Mouse (Mus musculus) hindbrain, embryonic 13.5 days (tissue): ENCODE measurements around the gene Kdm6b. TPM values are rescaled to one million over a fixed set of nuclear protein-coding genes. Genes with fewer than 3 reads are reported as not detected.

Source experiments
- ATAC-seq: fragments of 200-750 bp; cut with Nextera tagmentation; 2 replicates; pipeline ENCODE4 v1.8.0; 2017; ENCODE audit warnings: moderate TSS enrichment; ENCODE audit not compliant: low FRiP score
- H3K27ac ChIP-seq: fragments of 300-500 bp; sonication (generic); 2 replicates; pipeline ENCODE4 v1.5.1; 2015; ENCODE audit warnings: inconsistent platforms, mild to moderate bottlenecking, moderate library complexity
- H3K27me3 ChIP-seq: fragments of 300-500 bp; sonication (generic); 2 replicates; pipeline ENCODE4 v1.6.1; 2015; ENCODE audit warnings: mild to moderate bottlenecking, inconsistent platforms
- H3K36me3 ChIP-seq: fragments of 300-500 bp; sonication (generic); 2 replicates; pipeline ENCODE4 v1.6.1; 2015; ENCODE audit warnings: mild to moderate bottlenecking, inconsistent platforms
- H3K4me1 ChIP-seq: fragments of 300-500 bp; sonication (generic); replicated peaks from 2 replicates; pipeline ENCODE4 v1.6.1; 2015; ENCODE audit warnings: inconsistent platforms
- H3K4me2 ChIP-seq: fragments of 300-500 bp; sonication (generic); 2 replicates; pipeline ENCODE4 v1.6.1; 2015; ENCODE audit warnings: inconsistent platforms, mild to moderate bottlenecking, moderate library complexity
- H3K4me3 ChIP-seq: fragments of 300-500 bp; sonication (generic); 2 replicates; pipeline ENCODE4 v1.5.1; 2015; ENCODE audit warnings: mild to moderate bottlenecking, inconsistent platforms
- H3K9ac ChIP-seq: fragments of 300-500 bp; sonication (generic); 2 replicates; pipeline ENCODE4 v1.6.1; 2015; ENCODE audit warnings: mild to moderate bottlenecking, inconsistent platforms
- H3K9me3 ChIP-seq: fragments of 300-500 bp; sonication (generic); 2 replicates; pipeline ENCODE4 v1.6.1; 2016; ENCODE audit warnings: inconsistent platforms
- WGBS: fragments of 180-500 bp; shearing (Covaris S2); methylation state at CpG from one replicate; pipeline ENCODE4 v1.1.7; 2015; 5-methylcytosine and 5-hydroxymethylcytosine counted together
- polyA plus RNA-seq: library from polyadenylated mRNA; unstranded; fragments of >200 nt; fragmentation: Nextera tagmentation; extraction: Ambion mirVana; gene quantifications from 2 replicates; pipeline ENCODE4 v1.2.1, GENCODE M21; 2015

The Kdm6b gene
- 50.6 and 51.3 TPM in 2 replicates for polyA plus RNA-seq

DNA sequence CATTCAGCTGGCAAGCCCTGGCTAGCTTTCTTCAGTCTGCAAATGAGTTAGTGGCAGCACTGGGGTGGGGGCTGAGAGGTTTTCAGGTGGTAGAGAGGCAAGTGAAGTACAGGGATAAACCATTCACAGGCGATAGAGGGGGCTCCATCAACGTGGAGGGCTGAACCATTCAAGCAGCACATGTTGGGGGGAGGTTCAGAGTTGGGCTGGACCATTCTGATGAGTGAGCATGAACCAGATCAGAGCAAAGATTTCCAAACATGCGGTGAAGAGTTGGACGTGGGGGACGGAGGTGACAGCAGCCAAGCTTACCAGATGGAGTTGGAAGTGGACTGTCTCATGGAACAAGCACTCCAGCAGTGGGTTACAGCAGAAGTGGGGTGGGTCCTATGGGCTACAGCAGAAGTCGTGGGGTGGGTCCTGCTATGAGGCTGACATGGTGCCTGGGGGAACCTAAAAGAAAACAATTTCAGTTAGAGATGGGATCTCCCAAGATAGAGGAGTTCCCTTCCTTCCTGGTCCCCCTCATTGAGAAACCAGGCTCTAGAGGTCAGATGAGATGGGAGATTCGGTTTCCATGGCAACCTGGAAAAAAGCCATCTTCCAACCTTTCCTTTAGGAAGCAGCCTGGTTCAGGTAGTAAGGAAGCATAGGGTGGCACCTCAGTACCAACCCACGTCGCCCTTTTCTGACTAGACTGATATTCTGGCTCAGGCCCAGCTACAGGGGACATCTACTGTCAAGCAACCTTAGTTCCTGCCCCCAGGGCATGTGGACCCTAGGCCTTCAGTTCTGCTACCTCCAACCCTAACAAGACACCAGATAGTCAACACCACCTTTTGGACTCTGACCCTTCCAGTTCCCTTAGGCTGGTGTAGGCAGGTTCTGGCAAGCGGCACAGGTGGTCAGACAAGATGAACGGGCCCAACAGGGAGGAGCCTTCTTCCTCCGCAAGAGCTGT is at the start of gene Kdm6b:
Gene Kdm6b, minus strand, starts transcription at position 455 of the 961 bp plus-strand sequence.
- H3K4me2 ChIP-seq, result peak within 1 kb of the TSS; percentile 99
- H3K27ac ChIP-seq, result peak within 1 kb of the TSS; percentile 100
- H3K27me3 ChIP-seq, result no peaks in the 10 kb centered on the region
- peaks cover 74% of the 10 kb centered on the region for H3K4me1 ChIP-seq
- H3K4me3 ChIP-seq, result peak within 1 kb of the TSS; percentile 83
- peak within 1 kb of the TSS; percentile 99 for H3K9ac ChIP-seq
- no peak for ATAC-seq
- H3K9me3 ChIP-seq, result no peaks in the 10 kb centered on the region
- 36% methylated on average over 12 of the region's 12 CpGs for WGBS
- H3K36me3 ChIP-seq, result peaks cover 13% of the 10 kb centered on the region

DNA sequence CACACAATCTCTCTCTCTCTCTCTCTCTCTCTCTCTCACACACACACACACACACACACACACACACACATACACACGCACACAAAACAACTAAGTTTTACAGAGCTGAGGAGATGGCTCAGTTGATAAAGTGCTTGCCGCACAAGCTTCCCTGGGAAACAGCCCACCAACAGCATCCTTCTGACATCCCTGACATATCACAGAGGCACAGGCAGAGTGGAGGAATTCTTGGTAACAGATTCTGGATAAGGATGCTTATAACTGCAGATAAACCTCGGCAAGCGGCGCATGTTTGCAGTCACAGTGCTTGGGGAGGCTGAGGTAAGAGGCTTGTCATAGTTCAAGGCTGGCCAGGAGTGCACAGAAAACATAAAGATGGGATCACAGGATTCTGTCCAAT is 48.1 kb upstream of the Kdm6b start:
- Histone ChIP-seq H3K9ac (no peak overlapping the region), H3K4me1 (peaks cover 11% of the 10 kb centered on the region), H3K4me2 (no peak overlapping the region), H3K36me3 (no peaks in the 10 kb centered on the region), H3K27me3 (no peaks in the 10 kb centered on the region), H3K4me3 (no peak overlapping the region), H3K27ac (no peak overlapping the region), H3K9me3 (no peaks in the 10 kb centered on the region)
- ATAC-seq, result no peak
- WGBS, result 89% methylated on average over 5 of the region's 5 CpGs

DNA sequence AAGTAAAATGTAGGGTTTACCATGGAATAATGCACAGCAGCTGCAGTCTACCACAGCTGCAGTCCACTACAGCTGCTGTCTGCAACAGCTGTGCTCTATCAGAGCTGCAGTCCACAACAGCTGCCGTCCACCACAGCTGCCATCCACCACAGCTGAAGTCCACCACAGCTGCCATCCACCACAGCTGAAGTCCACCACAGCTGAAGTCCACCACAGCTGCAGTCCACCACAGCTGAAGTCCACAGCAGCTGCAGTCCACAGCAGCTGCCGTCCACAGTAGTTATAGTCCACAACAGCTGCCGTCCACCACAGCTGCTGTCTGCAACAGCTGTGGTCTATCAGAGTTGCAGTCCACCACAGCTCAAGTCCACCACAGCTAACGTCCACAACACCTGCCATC is 46.4 kb upstream of the Kdm6b start:
- no peak overlapping the region for H3K27ac ChIP-seq
- no peak overlapping the region for H3K9ac ChIP-seq
- H3K9me3 ChIP-seq, result no peaks in the 10 kb centered on the region
- H3K4me2 ChIP-seq, result no peak overlapping the region
- WGBS, result 82% methylated on average over 4 of the region's 4 CpGs
- no peak overlapping the region for H3K4me3 ChIP-seq
- no peaks in the 10 kb centered on the region for H3K27me3 ChIP-seq
- ATAC-seq, result no peak
- peaks cover 15% of the 10 kb centered on the region for H3K4me1 ChIP-seq
- H3K36me3 ChIP-seq, result no peaks in the 10 kb centered on the region

DNA sequence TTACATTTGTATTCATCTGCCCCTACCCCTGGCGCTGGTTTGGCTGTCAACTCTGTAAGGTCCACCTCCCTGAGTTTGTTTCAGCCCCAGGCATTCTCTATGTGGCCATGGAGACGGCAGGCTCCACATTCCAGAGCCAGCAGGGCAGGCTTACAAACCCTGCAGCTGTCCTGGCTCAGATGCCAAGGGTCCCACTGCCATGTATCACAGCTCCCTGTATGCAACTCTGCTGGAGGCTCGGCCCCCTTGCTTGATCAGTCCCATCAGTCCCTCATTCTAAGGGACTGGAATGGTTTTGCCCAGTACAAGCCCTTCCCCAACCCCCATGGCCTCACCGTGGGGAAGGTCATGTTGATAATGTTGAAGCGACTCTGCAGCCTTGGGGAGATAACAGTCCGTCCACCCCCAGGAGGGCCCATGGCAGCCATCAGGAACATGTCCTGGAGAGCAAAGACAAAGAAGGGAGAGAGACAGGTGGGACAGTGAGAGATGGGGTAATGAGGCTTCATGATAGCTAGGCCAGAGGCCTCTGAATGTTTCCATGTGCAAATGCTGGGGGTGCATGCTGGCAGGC is 43.6 kb upstream of the Kdm6b start:
- Histone ChIP-seq H3K36me3 (no peaks in the 10 kb centered on the region), H3K9ac (no peak overlapping the region), H3K27ac (peak overlapping the region; percentile 75), H3K9me3 (no peaks in the 10 kb centered on the region), H3K27me3 (no peaks in the 10 kb centered on the region), H3K4me1 (peaks cover 20% of the 10 kb centered on the region), H3K4me2 (no peak overlapping the region), H3K4me3 (no peak overlapping the region)
- ATAC-seq, result peak; percentile 73
- WGBS, result 20% methylated on average over 6 of the region's 6 CpGs

DNA sequence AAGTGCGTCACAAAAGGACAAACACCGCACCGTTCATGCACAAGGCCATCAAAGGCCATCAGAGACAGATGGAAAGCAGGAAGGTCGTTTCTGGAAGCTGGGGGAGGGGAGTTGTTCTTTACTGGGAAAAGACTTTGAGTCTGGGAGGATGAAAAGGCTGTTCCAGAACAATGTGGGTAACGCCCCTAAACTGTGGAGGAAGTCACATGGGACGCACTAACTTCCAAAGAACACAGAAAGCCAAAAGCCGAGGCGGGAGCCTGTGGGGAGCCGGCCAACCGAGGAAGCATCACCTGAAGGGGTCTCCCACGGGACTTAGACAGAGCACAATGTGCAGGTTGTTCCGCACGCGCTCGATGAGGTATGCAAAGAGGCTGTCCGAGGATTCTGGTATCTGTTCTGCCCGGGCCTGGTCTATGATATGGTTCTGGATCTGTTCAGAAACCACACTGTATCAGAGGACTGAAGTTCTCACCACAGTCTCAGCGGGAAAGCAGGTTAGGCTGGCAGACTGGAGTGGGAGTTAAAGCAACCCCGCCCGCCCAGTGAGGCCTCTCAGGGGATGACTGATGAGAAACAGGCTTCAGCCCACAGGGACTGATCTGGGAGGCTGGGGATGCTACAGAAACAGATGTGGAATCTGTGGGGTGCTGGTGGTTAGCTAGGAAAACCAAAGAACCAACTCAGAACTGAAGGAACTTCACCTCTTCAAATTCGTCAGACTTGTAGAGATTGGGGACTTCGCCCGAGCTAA is 38.8 kb upstream of the Kdm6b start:
- Histone ChIP-seq H3K27ac (peak overlapping the region; percentile 26; the same call in 1 of the 2 replicates), H3K36me3 (no peaks in the 10 kb centered on the region), H3K9me3 (no peaks in the 10 kb centered on the region), H3K4me1 (peaks cover 28% of the 10 kb centered on the region), H3K4me2 (no peak overlapping the region), H3K27me3 (no peaks in the 10 kb centered on the region), H3K4me3 (no peak overlapping the region), H3K9ac (no peak overlapping the region)
- ATAC-seq, result no peak
- 52% methylated on average over 23 of the region's 23 CpGs for WGBS

DNA sequence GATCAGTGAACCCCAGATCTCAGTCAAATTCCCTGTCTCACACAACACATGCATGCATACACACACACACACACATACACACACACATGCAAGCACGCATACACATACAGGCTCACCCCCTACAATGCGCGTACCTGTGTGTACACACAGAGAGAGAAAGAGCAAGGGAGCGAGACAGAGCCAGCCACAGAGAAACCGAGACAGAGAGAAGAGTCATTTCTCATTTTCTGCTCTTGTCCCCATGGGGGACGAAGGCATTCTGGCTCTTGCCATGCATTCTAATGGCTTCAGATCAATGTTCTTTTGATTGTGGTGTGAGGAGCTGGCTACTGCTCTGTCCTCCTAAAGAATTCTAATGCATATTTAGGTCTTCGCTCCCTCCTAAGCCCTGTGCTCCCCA is 33.8 kb upstream of the Kdm6b start:
- 65% methylated on average over 7 of the region's 7 CpGs for WGBS
- Histone ChIP-seq H3K9ac (no peak overlapping the region), H3K27ac (peak overlapping the region; percentile 36; the same call in 1 of the 2 replicates), H3K36me3 (no peaks in the 10 kb centered on the region), H3K9me3 (no peaks in the 10 kb centered on the region), H3K4me2 (no peak overlapping the region), H3K4me1 (peaks cover 16% of the 10 kb centered on the region), H3K27me3 (no peaks in the 10 kb centered on the region), H3K4me3 (no peak overlapping the region)
- ATAC-seq, result no peak

DNA sequence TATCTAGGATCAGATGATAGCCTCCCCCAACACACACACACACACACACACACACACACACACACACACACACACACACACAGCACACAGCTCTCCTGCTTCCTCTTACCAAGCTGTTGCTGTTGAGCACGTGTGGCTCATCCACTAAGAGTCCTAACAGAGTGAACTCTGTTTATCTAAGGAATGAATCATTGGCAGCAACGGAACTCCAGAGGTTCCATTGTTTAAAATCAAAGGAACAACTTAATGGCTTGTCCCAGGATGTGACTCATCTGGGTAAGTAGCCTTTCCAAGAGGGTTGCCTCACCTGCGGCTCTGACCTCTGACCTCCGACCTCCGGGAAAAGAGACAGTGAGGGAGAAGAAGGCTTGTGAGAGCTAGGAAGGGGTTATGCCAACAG is 29.9 kb upstream of the Kdm6b start:
- Histone ChIP-seq H3K36me3 (no peaks in the 10 kb centered on the region), H3K4me1 (peaks cover 12% of the 10 kb centered on the region)
- 56% methylated on average over 5 of the region's 5 CpGs for WGBS

DNA sequence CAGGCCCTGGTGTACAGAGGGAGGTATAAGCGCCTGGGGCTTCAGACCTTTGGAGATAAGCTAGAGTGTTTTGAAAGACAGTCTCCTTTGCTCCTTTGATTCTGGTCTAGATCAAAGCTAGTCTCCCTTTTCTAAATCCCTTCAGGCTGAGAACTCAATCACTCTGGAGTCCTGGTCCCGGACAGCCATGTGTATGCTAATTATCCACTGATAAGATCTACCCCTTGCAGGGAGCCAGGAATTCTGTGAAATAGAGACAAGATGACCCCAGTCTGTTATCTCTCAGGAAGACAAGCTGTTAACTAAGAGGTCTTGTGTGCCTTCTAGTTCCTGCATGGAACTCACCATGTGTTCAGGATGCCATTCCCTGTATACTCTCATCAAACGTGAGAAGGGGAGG is 23.8 kb upstream of the Kdm6b start:
- no peak for ATAC-seq
- H3K36me3 ChIP-seq, result no peaks in the 10 kb centered on the region
- no peak overlapping the region for H3K4me2 ChIP-seq
- WGBS, result 60% methylated on average over 3 of the region's 3 CpGs
- H3K9me3 ChIP-seq, result no peaks in the 10 kb centered on the region
- no peak overlapping the region for H3K27ac ChIP-seq
- H3K9ac ChIP-seq, result no peak overlapping the region
- H3K4me3 ChIP-seq, result no peak overlapping the region
- H3K4me1 ChIP-seq, result 0 out of 2 replicates have a peak, but pooled peaks cover 4% of the 10 kb centered on the region
- H3K27me3 ChIP-seq, result no peaks in the 10 kb centered on the region

More for the DNA sequence above, 29.9 kb upstream of the Kdm6b start:
- ATAC-seq, result no peak
- no peaks in the 10 kb centered on the region for H3K27me3 ChIP-seq
- H3K27ac ChIP-seq, result no peak overlapping the region
- H3K4me3 ChIP-seq, result no peak overlapping the region
- H3K4me2 ChIP-seq, result no peak overlapping the region
- no peak overlapping the region for H3K9ac ChIP-seq
- H3K9me3 ChIP-seq, result no peaks in the 10 kb centered on the region

DNA sequence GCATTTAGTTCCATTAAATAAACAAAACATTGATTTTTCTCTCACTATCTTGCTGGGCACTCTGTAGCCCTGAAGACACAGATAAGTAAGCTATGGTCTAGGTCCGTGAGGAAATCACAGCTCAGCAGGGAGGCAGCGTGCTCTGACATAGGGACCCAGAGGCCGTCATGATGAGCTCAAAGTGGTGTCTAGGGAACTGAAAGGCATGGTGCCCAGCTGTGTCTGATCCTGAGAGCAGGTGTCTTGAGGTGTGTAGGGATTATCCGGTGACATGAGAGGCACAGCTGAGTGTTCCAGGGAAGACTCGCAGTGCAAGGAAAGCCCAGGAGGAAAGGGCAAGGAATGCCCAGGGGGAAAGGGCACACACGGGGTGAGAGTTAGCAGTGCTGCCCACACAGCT is 19.7 kb upstream of the Kdm6b start:
- H3K4me3 ChIP-seq, result no peak overlapping the region
- H3K4me2 ChIP-seq, result no peak overlapping the region
- H3K27me3 ChIP-seq, result no peaks in the 10 kb centered on the region; the same call in 1 of the 2 replicates
- H3K9ac ChIP-seq, result no peak overlapping the region
- no peak for ATAC-seq
- no peak overlapping the region for H3K27ac ChIP-seq
- H3K36me3 ChIP-seq, result no peaks in the 10 kb centered on the region
- WGBS, result 66% methylated on average over 6 of the region's 6 CpGs
- H3K9me3 ChIP-seq, result no peaks in the 10 kb centered on the region
- 0 out of 2 replicates have a peak, but pooled peaks cover 7% of the 10 kb centered on the region for H3K4me1 ChIP-seq

DNA sequence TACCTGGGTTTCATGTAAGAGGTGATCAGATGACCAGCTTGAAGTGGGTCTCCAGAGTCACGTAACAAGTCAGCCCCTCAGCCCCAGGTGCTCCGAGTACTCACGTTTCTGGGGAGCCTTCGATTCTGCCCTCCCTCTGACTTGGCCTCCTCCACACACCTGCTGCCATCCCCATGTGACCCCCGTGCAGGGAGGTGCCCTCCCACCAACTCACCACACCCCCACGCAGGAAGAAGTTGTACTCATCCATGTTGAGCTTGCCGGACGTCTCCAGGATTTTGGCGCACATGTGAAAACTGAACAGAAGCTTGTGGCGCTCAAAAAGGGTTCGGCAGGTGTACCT is 19.1 kb upstream of the Kdm6b start:
- H3K4me2 ChIP-seq, result no peak overlapping the region
- no peaks in the 10 kb centered on the region for H3K9me3 ChIP-seq
- H3K27me3 ChIP-seq, result no peaks in the 10 kb centered on the region; the same call in 1 of the 2 replicates
- H3K4me3 ChIP-seq, result no peak overlapping the region
- H3K36me3 ChIP-seq, result no peaks in the 10 kb centered on the region
- no peak overlapping the region for H3K9ac ChIP-seq
- 0 out of 2 replicates have a peak, but pooled peaks cover 7% of the 10 kb centered on the region for H3K4me1 ChIP-seq
- H3K27ac ChIP-seq, result no peak overlapping the region
- no peak for ATAC-seq
- WGBS, result 78% methylated on average over 11 of the region's 11 CpGs

DNA sequence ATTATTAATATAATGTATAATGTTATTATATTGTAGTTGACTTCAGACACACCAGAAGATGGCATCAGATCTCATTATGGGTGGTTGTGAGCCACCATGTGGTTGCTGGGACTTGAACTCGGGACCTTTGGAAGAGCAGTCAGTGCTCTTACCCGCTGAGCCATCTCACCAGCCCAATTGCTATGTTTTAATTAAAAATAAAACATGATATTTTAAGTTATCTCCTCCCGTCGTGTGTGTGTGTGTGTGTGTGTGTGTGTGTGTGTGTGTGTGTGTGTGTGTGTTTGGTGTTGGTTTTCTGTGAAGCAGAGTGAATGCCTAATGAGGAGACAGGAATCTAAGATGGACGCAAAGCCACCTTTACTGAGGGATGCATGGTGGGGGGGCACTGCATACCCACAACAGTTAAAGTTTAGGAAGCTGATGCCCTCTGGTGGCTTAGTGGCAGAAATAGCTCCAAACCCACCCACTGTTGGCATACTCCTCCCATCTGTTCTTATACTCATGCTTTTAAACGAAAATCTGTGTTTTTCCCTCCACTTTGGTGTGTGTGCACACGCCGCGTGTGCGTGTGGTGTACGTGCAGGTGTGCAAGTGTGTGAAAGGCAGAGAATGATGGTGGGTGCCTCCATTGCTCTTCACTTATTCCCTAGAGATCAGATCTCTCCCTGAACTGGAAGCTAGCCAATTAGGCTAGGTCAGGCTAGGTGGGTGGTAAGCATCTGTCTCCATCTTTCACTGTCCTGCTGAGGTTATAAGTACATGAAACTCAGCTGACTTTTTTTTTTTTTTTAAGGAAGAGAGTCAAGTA is 18.6 kb upstream of the Kdm6b start:
- Histone ChIP-seq H3K9ac (no peak overlapping the region), H3K4me3 (no peak overlapping the region), H3K27ac (no peak overlapping the region), H3K27me3 (peaks cover 2% of the 10 kb centered on the region; the same call in 1 of the 2 replicates), H3K4me1 (0 out of 2 replicates have a peak, but pooled peaks cover 7% of the 10 kb centered on the region), H3K36me3 (no peaks in the 10 kb centered on the region), H3K4me2 (no peak overlapping the region), H3K9me3 (no peaks in the 10 kb centered on the region)
- ATAC-seq, result 0 out of 2 replicates have a peak, but pooled peaks have one; percentile 43
- 34% methylated on average over 11 of the region's 11 CpGs for WGBS
